Mouse (Mus musculus) embryonic fibroblast, embryonic 13.5 days (primary cell): ENCODE results near the gene Mettl14.

Experiments
- CTCF ChIP-seq: IDR thresholded peaks from 2 replicates; pipeline ENCODE4 v1.5.1; 2011; ENCODE audit warnings: mild to moderate bottlenecking, control low read depth, low read length, moderate library complexity, borderline replicate concordance; ENCODE audit not compliant: insufficient read depth
- POLR2A ChIP-seq: IDR thresholded peaks from 2 replicates; pipeline ENCODE4 v1.6.1; 2011; ENCODE audit warnings: low read depth, mild to moderate bottlenecking, control low read depth, low read length, moderate library complexity

DNA sequence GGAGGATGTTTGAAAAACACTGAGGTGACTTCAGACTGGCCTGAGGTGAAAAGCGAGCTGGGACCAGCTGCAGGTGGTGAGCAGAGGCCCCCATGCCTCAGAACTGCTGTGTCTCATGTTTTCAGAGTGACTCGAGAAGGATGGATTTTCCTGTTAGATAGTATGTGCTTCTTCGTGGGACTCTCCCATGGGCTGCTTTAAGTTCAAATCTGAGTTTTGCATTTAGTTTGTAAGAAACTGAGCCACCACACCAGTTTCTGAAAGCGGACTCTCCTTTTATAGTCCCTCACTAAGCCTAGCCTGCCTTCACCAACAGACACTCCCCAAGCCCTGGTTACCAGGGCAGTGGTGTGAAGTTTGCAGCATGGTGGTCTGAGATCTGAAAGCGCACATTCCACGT lies 48.1 kb downstream of the Mettl14 start:
- no peak for TF ChIP-seq CTCF
- no peak for TF ChIP-seq POLR2A
